Mouse (Mus musculus): ENCODE data around the gene Ankrd33b.

GRCm38 (mm10) chr15:31280059-31280458 is 87.5 kb downstream of the Ankrd33b start:
- TF ChIP-seq POLR2A (IDR thresholded peaks at IDR 0.05; ENCODE audit: control insufficient read depth, extremely low read depth, insufficient read depth, low read length, poor library complexity) = no peak
- TF ChIP-seq CTCF (IDR thresholded peaks at IDR 0.05; ENCODE audit: borderline replicate concordance, control insufficient read depth, extremely low read depth, insufficient read depth, low read length, poor library complexity) = no peak
